ENCODE assay signal across 8 mouse cellular contexts in genomic region chr16:42910016-42910415, GRCm38 (mm10). TPM values are rescaled to one million over a fixed set of nuclear protein-coding genes. Genes with fewer than 3 reads are reported as not detected.
A peak's percentile ranks its signal among the peaks of the same experiment; 100 is the strongest.
DNase-seq lines count a peak whose midpoint lies in the region; ATAC-seq lines count a peak whose summit lies in the region.

No protein-coding gene starts in this region.

- ATAC-seq in intestine, embryonic 16.5 days: no peak
- ATAC-seq in intestine, embryonic 15.5 days: no peak
- no peak for ATAC-seq in forebrain, embryonic 12.5 days (ENCODE audit: low FRiP score)
- no peak for ATAC-seq in activated CD4-positive, CD25-positive, alpha-beta regulatory T cell, adult 4 months

- no peaks in the 10 kb centered on the region for H3K9me3 ChIP-seq in intestine, embryonic 16.5 days (ENCODE audit: control insufficient read depth, low read length)
- no peaks in the 10 kb centered on the region for H3K9me3 ChIP-seq in intestine, embryonic 15.5 days
- H3K9me3 ChIP-seq in forebrain, embryonic 12.5 days: no peaks in the 10 kb centered on the region

- no peak overlapping the region for H3K4me2 ChIP-seq in intestine, embryonic 16.5 days (ENCODE audit: low read depth, low read length)
- H3K4me2 ChIP-seq in intestine, embryonic 15.5 days (replicated peaks): no peak overlapping the region
- H3K4me2 ChIP-seq in forebrain, embryonic 12.5 days: 0 out of 2 replicates have a peak overlapping the region, but pooled peaks have one; percentile 8

- peak overlapping the region; percentile 45; the same call in 1 of the 2 replicates for H3K9ac ChIP-seq in intestine, embryonic 16.5 days (ENCODE audit: low read depth, low read length)
- H3K9ac ChIP-seq in intestine, embryonic 15.5 days: no peak overlapping the region
- H3K9ac ChIP-seq in forebrain, embryonic 12.5 days: no peak overlapping the region

- H3K27ac ChIP-seq in intestine, embryonic 16.5 days (ENCODE audit: low read length): no peak overlapping the region
- no peak overlapping the region for H3K27ac ChIP-seq in intestine, embryonic 15.5 days
- H3K27ac ChIP-seq in forebrain, embryonic 12.5 days: no peak overlapping the region

- no peaks in the 10 kb centered on the region for H3K27me3 ChIP-seq in intestine, embryonic 16.5 days (replicated peaks; ENCODE audit: control insufficient read depth, insufficient read depth, low read length)
- H3K27me3 ChIP-seq in intestine, embryonic 15.5 days (replicated peaks): no peaks in the 10 kb centered on the region
- no peaks in the 10 kb centered on the region for H3K27me3 ChIP-seq in forebrain, embryonic 12.5 days

- H3K36me3 ChIP-seq in intestine, embryonic 16.5 days (ENCODE audit: control insufficient read depth, insufficient read depth, low read length): no peaks in the 10 kb centered on the region
- H3K36me3 ChIP-seq in intestine, embryonic 15.5 days: no peaks in the 10 kb centered on the region
- no peaks in the 10 kb centered on the region for H3K36me3 ChIP-seq in forebrain, embryonic 12.5 days (replicated peaks)

- peaks cover 3% of the 10 kb centered on the region; the same call in 1 of the 2 replicates for H3K4me1 ChIP-seq in intestine, embryonic 16.5 days (ENCODE audit: control insufficient read depth, insufficient read depth, low read length)
- H3K4me1 ChIP-seq in intestine, embryonic 15.5 days (replicated peaks): 0 out of 2 replicates have a peak, but pooled peaks cover 2% of the 10 kb centered on the region
- peaks cover 23% of the 10 kb centered on the region for H3K4me1 ChIP-seq in forebrain, embryonic 12.5 days

- H3K4me3 ChIP-seq in intestine, embryonic 16.5 days (ENCODE audit: low read length): no peak overlapping the region
- no peak overlapping the region for H3K4me3 ChIP-seq in intestine, embryonic 15.5 days (replicated peaks)
- H3K4me3 ChIP-seq in forebrain, embryonic 12.5 days (replicated peaks): no peak overlapping the region

- DNase-seq in NIH3T3 (ENCODE audit: low read depth): peak; percentile 58
- peak; percentile 11 for DNase-seq in lung, postnatal 25 days (ENCODE audit: low spot score)
- no peak for DNase-seq in thymus, postnatal 4 days
- DNase-seq in ovary, postnatal 36 days (ENCODE audit: low spot score): no peak

- 38% methylated on average over 4 of the region's 4 CpGs for WGBS in intestine, embryonic 16.5 days
- 39% methylated on average over 4 of the region's 4 CpGs for WGBS in intestine, embryonic 15.5 days
- 31% methylated on average over 4 of the region's 4 CpGs for WGBS in forebrain, embryonic 12.5 days

RNA-seq across cellular contexts. Expression of gene Zbtb20, which starts 34.3 kb away (rescaled TPM):
- 16.1 and 18.4 TPM in 2 replicates for polyA plus RNA-seq in intestine, embryonic 16.5 days (2015; fragmentation: Nextera tagmentation; extraction: Ambion mirVana)
- 18.8 and 21.1 TPM in 2 replicates for polyA plus RNA-seq in intestine, embryonic 15.5 days (2015; fragmentation: Nextera tagmentation; extraction: Ambion mirVana)
- polyA plus RNA-seq in forebrain, embryonic 12.5 days (2016; fragmentation: Nextera tagmentation; extraction: Ambion mirVana): 73.6 and 82.4 TPM in 2 replicates
- 10 to 100 TPM; 41.3 to 43.4 TPM for polyA plus RNA-seq in activated CD4-positive, CD25-positive, alpha-beta regulatory T cell, adult 4 months (2017; shearing (Covaris generic))

Comparison
In these comparisons a context has a peak if more than half of its experiments do, and no peak if none do; other contexts are left out.
1. DNase-seq: peak in NIH3T3 (single experiment) and lung, postnatal 25 days (single experiment); none in thymus, postnatal 4 days (single experiment) and ovary, postnatal 36 days (single experiment).